Comparison of ENCODE assay signal across 12 mouse cellular contexts in the genomic region with DNA sequence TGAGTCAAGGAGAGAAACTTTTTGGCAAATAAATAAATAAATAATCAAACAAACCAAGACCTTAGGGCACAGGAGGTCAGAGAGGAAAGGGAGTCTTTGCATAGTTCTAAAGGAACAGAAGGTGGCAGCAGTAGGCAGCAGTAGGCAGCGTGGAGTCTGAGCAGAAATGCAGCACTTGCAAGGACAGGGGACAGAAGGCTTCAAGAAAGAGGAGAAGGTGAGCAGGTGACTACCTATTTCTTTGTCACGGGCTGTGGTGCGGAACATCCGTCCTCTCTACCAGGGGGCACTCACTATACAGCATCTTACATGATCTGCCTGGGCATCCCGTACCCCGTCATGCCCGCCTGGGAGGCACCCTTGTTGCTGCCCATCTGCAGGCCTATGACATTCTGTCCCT. TPM values are rescaled to one million over a fixed set of nuclear protein-coding genes. Genes with fewer than 3 reads are reported as not detected.
A peak's percentile ranks its signal among the peaks of the same experiment; 100 is the strongest.
DNase-seq lines count a peak whose midpoint lies in the region; ATAC-seq and TF ChIP-seq lines count a peak whose summit lies in the region.
"Had no signal": no experiment of that assay in that cellular context is flagged by ENCODE, and none has a peak within 500 bp of the region (broad histone marks: within the 10 kb centered on the region; RNA-seq: fewer than 3 reads in every experiment).

No protein-coding gene starts in this region.

- no peak overlapping the region for H3K9ac ChIP-seq in forebrain, embryonic 11.5 days (ENCODE audit: low read length)
- H3K9ac ChIP-seq: embryonic facial prominence, embryonic 15.5 days; midbrain, embryonic 12.5 days had no signal

- no peak for ATAC-seq in forebrain, embryonic 11.5 days (replicated peaks; ENCODE audit: low FRiP score)
- no peak for ATAC-seq in erythroblast, adult 5-6 weeks (replicated peaks; ENCODE audit: low FRiP score, poor library complexity, severe bottlenecking)
- ATAC-seq: inflammation-experienced regulatory T-cells, adult 6 months had no signal

- H3K36me3 ChIP-seq in forebrain, embryonic 11.5 days (ENCODE audit: control insufficient read depth, insufficient read depth, low read length) = peaks cover 2% of the 10 kb centered on the region
- H3K36me3 ChIP-seq in forebrain, embryonic 10.5 days (replicated peaks) = peaks cover 66% of the 10 kb centered on the region
- no peaks in the 10 kb centered on the region for H3K36me3 ChIP-seq in testis, adult 2 months (ENCODE audit: control insufficient read depth, insufficient read depth, low read length)
- H3K36me3 ChIP-seq: embryonic facial prominence, embryonic 15.5 days had no signal

- TF ChIP-seq CTCF in testis, adult 2 months (IDR thresholded peaks at IDR 0.05; ENCODE audit: control insufficient read depth, insufficient read depth, insufficient replicate concordance, low read depth, low read length) = peak; percentile 29; the same call in 1 of the 2 replicates

- peak; percentile 41 for DNase-seq in forebrain, embryonic 11.5 days (ENCODE audit: low spot score)
- DNase-seq in forebrain, embryonic 10.5 days (ENCODE audit: extremely low spot score, low spot score) = no peak
- DNase-seq in testis, postnatal 10 days (ENCODE audit: low spot score) = no peak
- DNase-seq in kidney, adult 9 months = peak; percentile 35
- DNase-seq in thymus, postnatal 14 days = no peak
- no peak for DNase-seq in spleen, adult 18-20 months

- no peak overlapping the region for H3K27ac ChIP-seq in forebrain, embryonic 11.5 days (ENCODE audit: low read depth, low read length)
- H3K27ac ChIP-seq in forebrain, embryonic 10.5 days = no peak overlapping the region
- H3K27ac ChIP-seq in testis, adult 2 months (ENCODE audit: control insufficient read depth, insufficient read depth, low read depth, low read length) = no peak overlapping the region
- H3K27ac ChIP-seq: embryonic facial prominence, embryonic 15.5 days; midbrain, embryonic 12.5 days had no signal

- no peak overlapping the region for H3K4me3 ChIP-seq in forebrain, embryonic 11.5 days (ENCODE audit: low read depth, low read length)
- no peak overlapping the region for H3K4me3 ChIP-seq in forebrain, embryonic 10.5 days
- H3K4me3 ChIP-seq in testis, adult 2 months (ENCODE audit: control insufficient read depth, low read depth, low read length) = no peak overlapping the region
- H3K4me3 ChIP-seq: embryonic facial prominence, embryonic 15.5 days; midbrain, embryonic 12.5 days had no signal

- H3K4me1 ChIP-seq in forebrain, embryonic 11.5 days (replicated peaks; ENCODE audit: control insufficient read depth, insufficient read depth, low read length) = no peaks in the 10 kb centered on the region
- H3K4me1 ChIP-seq in forebrain, embryonic 10.5 days = no peaks in the 10 kb centered on the region
- no peaks in the 10 kb centered on the region for H3K4me1 ChIP-seq in testis, adult 2 months (ENCODE audit: control insufficient read depth, insufficient read depth, low read length)
- H3K4me1 ChIP-seq: embryonic facial prominence, embryonic 15.5 days; midbrain, embryonic 12.5 days had no signal

- H3K9me3 ChIP-seq in forebrain, embryonic 11.5 days (ENCODE audit: control insufficient read depth, low read length) = no peaks in the 10 kb centered on the region
- H3K9me3 ChIP-seq in forebrain, embryonic 10.5 days = peaks cover 8% of the 10 kb centered on the region; the same call in 1 of the 2 replicates
- H3K9me3 ChIP-seq: midbrain, embryonic 12.5 days had no signal

- no peak overlapping the region for H3K4me2 ChIP-seq in forebrain, embryonic 11.5 days (ENCODE audit: low read depth, low read length, severe bottlenecking)
- H3K4me2 ChIP-seq: embryonic facial prominence, embryonic 15.5 days; midbrain, embryonic 12.5 days had no signal

- TF ChIP-seq POLR2A in testis, adult 2 months (IDR thresholded peaks at IDR 0.05; ENCODE audit: control insufficient read depth, low read depth, low read length) = no peak

- no peaks in the 10 kb centered on the region for H3K27me3 ChIP-seq in forebrain, embryonic 11.5 days (ENCODE audit: control insufficient read depth, insufficient read depth, low read length)
- H3K27me3 ChIP-seq in forebrain, embryonic 10.5 days (ENCODE audit: poor library complexity, severe bottlenecking) = no peaks in the 10 kb centered on the region
- H3K27me3 ChIP-seq in testis, adult 2 months (ENCODE audit: control insufficient read depth, insufficient read depth, low read length) = no peaks in the 10 kb centered on the region
- H3K27me3 ChIP-seq: embryonic facial prominence, embryonic 15.5 days; midbrain, embryonic 12.5 days had no signal

- WGBS in forebrain, embryonic 11.5 days = 71% methylated on average over 7 of the region's 7 CpGs
- whole genome bisulfite sequencing in forebrain, embryonic 10.5 days = 72% methylated on average over 7 of the region's 7 CpGs

RNA-seq across cellular contexts. Expression of a gene that starts 13.1 kb away (rescaled TPM):
- polyA plus RNA-seq in forebrain, embryonic 11.5 days (2014; fragmentation: Nextera tagmentation; extraction: Ambion mirVana) = 212 and 237 TPM in 2 replicates
- 83.4 and 104 TPM in 2 replicates for polyA plus RNA-seq in forebrain, embryonic 10.5 days (2016; fragmentation: Nextera tagmentation; extraction: Ambion mirVana)
- polyA plus RNA-seq in testis, adult 2 months (2012; rRNA removed) = 0.30 and 0.59 TPM in 2 replicates
- 0.77 TPM in 1 of 2 replicates, not detected in the other for total RNA-seq in erythroblast, adult 5-6 weeks (2015; ENCODE audit: low replicate concordance)
- 1.4 TPM in 1 of 2 replicates, not detected in the other for total RNA-seq in erythroblast, adult 5-6 weeks (2017; ENCODE audit: low replicate concordance)

RNA-seq across cellular contexts. Expression of a gene that starts 17.8 kb away (rescaled TPM):
- polyA plus RNA-seq in forebrain, embryonic 11.5 days (2014; fragmentation: Nextera tagmentation; extraction: Ambion mirVana) = 0.27 and 0.52 TPM in 2 replicates
- 0.31 and 0.42 TPM in 2 replicates for polyA plus RNA-seq in forebrain, embryonic 10.5 days (2016; fragmentation: Nextera tagmentation; extraction: Ambion mirVana)
- polyA plus RNA-seq in testis, adult 2 months (2012; rRNA removed) = 0.88 and 1.1 TPM in 2 replicates
- 0.42 TPM in 1 of 2 replicates, not detected in the other for total RNA-seq in erythroblast, adult 5-6 weeks (2015; ENCODE audit: low replicate concordance)
- total RNA-seq in erythroblast, adult 5-6 weeks (2017; ENCODE audit: low replicate concordance) = 0.28 TPM in 1 of 2 replicates, not detected in the other
- polyA plus RNA-seq: inflammation-experienced regulatory T-cells, adult 6 months; stomach, embryonic 14.5 days had no signal

RNA-seq across cellular contexts. Expression of a gene that starts 31.5 kb away (rescaled TPM):
- 36.2 and 39.0 TPM in 2 replicates for polyA plus RNA-seq in forebrain, embryonic 11.5 days (2014; fragmentation: Nextera tagmentation; extraction: Ambion mirVana)
- 41.2 and 41.4 TPM in 2 replicates for polyA plus RNA-seq in forebrain, embryonic 10.5 days (2016; fragmentation: Nextera tagmentation; extraction: Ambion mirVana)
- 9.3 and 10.3 TPM in 2 replicates for polyA plus RNA-seq in testis, adult 2 months (2012; rRNA removed)
- total RNA-seq in erythroblast, adult 5-6 weeks (2015; ENCODE audit: low replicate concordance) = 6.3 and 7.7 TPM in 2 replicates
- 4.0 and 7.2 TPM in 2 replicates for total RNA-seq in erythroblast, adult 5-6 weeks (2017; ENCODE audit: low replicate concordance)

RNA-seq across cellular contexts. Expression of a gene that starts 57.4 kb away (rescaled TPM):
- 0.20 TPM in 1 of 2 replicates, not detected in the other for polyA plus RNA-seq in forebrain, embryonic 11.5 days (2014; fragmentation: Nextera tagmentation; extraction: Ambion mirVana)
- polyA plus RNA-seq in forebrain, embryonic 10.5 days (2016; fragmentation: Nextera tagmentation; extraction: Ambion mirVana) = 0.07 and 0.15 TPM in 2 replicates
- polyA plus RNA-seq in testis, adult 2 months (2012; rRNA removed) = 0.05 TPM in 1 of 2 replicates, not detected in the other
- total RNA-seq in erythroblast, adult 5-6 weeks (2015; ENCODE audit: low replicate concordance) = 2.7 TPM in 1 of 2 replicates, not detected in the other
- total RNA-seq in erythroblast, adult 5-6 weeks (2017; ENCODE audit: low replicate concordance) = 0.51 TPM in 1 of 2 replicates, not detected in the other
- polyA plus RNA-seq: inflammation-experienced regulatory T-cells, adult 6 months had no signal

Comparison
In these comparisons a context has a peak if more than half of its experiments do, and no peak if none do; other contexts are left out.
1. DNase-seq: peak in forebrain, embryonic 11.5 days (single experiment) and kidney, adult 9 months (single experiment); none in forebrain, embryonic 10.5 days (single experiment), testis, postnatal 10 days (single experiment), thymus, postnatal 14 days (single experiment) and spleen, adult 18-20 months (0 of 2).
2. RNA of a gene that starts 13.1 kb away (polyA plus RNA-seq): 212 to 237 TPM in forebrain, embryonic 11.5 days and 83.4 to 104 TPM in forebrain, embryonic 10.5 days; 0.30 to 0.59 TPM in testis, adult 2 months; every median in the first group is over 10 times any median in the second.